Mouse (Mus musculus) lung, embryonic 14.5 days (tissue): ENCODE data around the gene Gsk3b. TPM values are rescaled to one million over a fixed set of nuclear protein-coding genes. Genes with fewer than 3 reads are reported as not detected.

Experiments
- ATAC-seq: fragments of 200-750 bp; cut with Nextera tagmentation; 2 replicates; pipeline ENCODE4 v1.8.0; 2017; ENCODE audit warnings: mild to moderate bottlenecking, moderate TSS enrichment, moderate library complexity; ENCODE audit not compliant: insufficient read depth
- DNase-seq: peaks from one replicate; pipeline ENCODE4 v3.0.0-alpha.2; 2015
- H3K27ac ChIP-seq: fragments of 300-500 bp; sonication (generic); 2 replicates; pipeline ENCODE4 v1.5.1; 2014; ENCODE audit warnings: low read depth, mild to moderate bottlenecking, moderate library complexity
- H3K27me3 ChIP-seq: fragments of 300-500 bp; sonication (generic); 2 replicates; pipeline ENCODE4 v1.6.1; 2014; ENCODE audit warnings: low read length, control low read depth; ENCODE audit not compliant: insufficient read depth
- H3K36me3 ChIP-seq: fragments of 300-500 bp; sonication (generic); 2 replicates; pipeline ENCODE4 v1.6.1; 2014; ENCODE audit warnings: control low read depth; ENCODE audit not compliant: insufficient read depth
- H3K4me1 ChIP-seq: fragments of 300-500 bp; sonication (generic); 2 replicates; pipeline ENCODE4 v1.6.1; 2014; ENCODE audit warnings: antibody characterized with exemption, control low read depth; ENCODE audit not compliant: insufficient read depth
- H3K4me2 ChIP-seq: fragments of 300-500 bp; sonication (generic); 2 replicates; pipeline ENCODE4 v1.6.1; 2014; ENCODE audit warnings: mild to moderate bottlenecking
- H3K4me3 ChIP-seq: fragments of 300-500 bp; sonication (generic); 2 replicates; pipeline ENCODE4 v1.5.1; 2014; ENCODE audit warnings: low read depth, low read length
- H3K9ac ChIP-seq: fragments of 300-500 bp; sonication (generic); 2 replicates; pipeline ENCODE4 v1.6.1; 2014
- H3K9me3 ChIP-seq: fragments of 300-500 bp; sonication (generic); 2 replicates; pipeline ENCODE4 v1.6.1; 2016; ENCODE audit warnings: low read depth, low read length, control low read depth
- CTCF ChIP-seq: IDR thresholded peaks from 2 replicates; pipeline ENCODE4 v1.5.1; 2016; ENCODE audit warnings: antibody characterized with exemption, low read depth
- WGBS: fragments of 180-500 bp; shearing (Covaris S2); extraction: QIAGEN DNeasy Blood & Tissue Kit; methylation state at CpG from one replicate; pipeline ENCODE4 v1.1.7; 2014; 5-methylcytosine and 5-hydroxymethylcytosine counted together
- polyA plus RNA-seq: library from polyadenylated mRNA; unstranded; fragments of >200 nt; fragmentation: Nextera tagmentation; extraction: Ambion mirVana; gene quantifications from 2 replicates; pipeline ENCODE4 v1.2.1, GENCODE M21; 2014

Gsk3b gene
- polyA plus RNA-seq, 1 experiment from 2014 or later: 63.0 TPM

- ATAC-seq (no peak), DNase-seq (no peak)
- no peak for TF ChIP-seq CTCF
- H3K27ac ChIP-seq: no peak overlapping the region
- H3K27me3 ChIP-seq: no peaks in the 10 kb centered on the region
- H3K9ac ChIP-seq: no peak overlapping the region
- H3K9me3 ChIP-seq: no peaks in the 10 kb centered on the region
- WGBS: 61% methylated on average over 7 of the region's 7 CpGs
- H3K4me3 ChIP-seq: no peak overlapping the region
- H3K4me2 ChIP-seq: no peak overlapping the region
- H3K36me3 ChIP-seq: no peaks in the 10 kb centered on the region
- no peaks in the 10 kb centered on the region for H3K4me1 ChIP-seq
Measured at GRCm38 (mm10) chr16:38280951-38281350, 192.2 kb downstream of the Gsk3b start.

GRCm38 (mm10) chr16:38282559-38283160 lies 193.9 kb downstream of the Gsk3b start:
- Histone ChIP-seq H3K9me3 (no peaks in the 10 kb centered on the region), H3K27ac (no peak overlapping the region), H3K36me3 (no peaks in the 10 kb centered on the region), H3K4me1 (no peaks in the 10 kb centered on the region; the same call in 1 of the 2 replicates), H3K4me3 (no peak overlapping the region), H3K9ac (no peak overlapping the region), H3K4me2 (no peak overlapping the region), H3K27me3 (no peaks in the 10 kb centered on the region)
- no peak for DNase-seq
- no peak for TF ChIP-seq CTCF
- WGBS: 69% methylated on average over 7 of the region's 7 CpGs
- ATAC-seq: no peak

- Histone ChIP-seq H3K9me3 (no peaks in the 10 kb centered on the region), H3K27ac (no peak overlapping the region), H3K4me1 (no peaks in the 10 kb centered on the region; the same call in 1 of the 2 replicates), H3K4me3 (no peak overlapping the region), H3K9ac (no peak overlapping the region), H3K36me3 (no peaks in the 10 kb centered on the region), H3K27me3 (no peaks in the 10 kb centered on the region), H3K4me2 (no peak overlapping the region)
- ATAC-seq (peak; percentile 47; the same call in 1 of the 2 replicates), DNase-seq (no peak)
- TF ChIP-seq CTCF: no peak
- WGBS: 21% methylated on average over 3 of the region's 3 CpGs
Measured at GRCm38 (mm10) chr16:38283300-38283699, 194.5 kb downstream of the Gsk3b start.

GRCm38 (mm10) chr16:38285801-38286200 lies 197.0 kb downstream of the Gsk3b start:
- ATAC-seq: no peak
- no peak overlapping the region for H3K27ac ChIP-seq
- H3K4me1 ChIP-seq: no peaks in the 10 kb centered on the region; the same call in 1 of the 2 replicates
- no peak for DNase-seq
- H3K27me3 ChIP-seq: no peaks in the 10 kb centered on the region
- TF ChIP-seq CTCF: no peak
- WGBS: 65% methylated on average over 7 of the region's 7 CpGs
- H3K4me3 ChIP-seq: no peak overlapping the region
- no peaks in the 10 kb centered on the region for H3K36me3 ChIP-seq
- H3K4me2 ChIP-seq: no peak overlapping the region
- H3K9me3 ChIP-seq: no peaks in the 10 kb centered on the region
- H3K9ac ChIP-seq: no peak overlapping the region

- Histone ChIP-seq H3K27me3 (no peaks in the 10 kb centered on the region), H3K36me3 (no peaks in the 10 kb centered on the region), H3K4me2 (no peak overlapping the region), H3K27ac (no peak overlapping the region), H3K9me3 (no peaks in the 10 kb centered on the region), H3K4me1 (no peaks in the 10 kb centered on the region; the same call in 1 of the 2 replicates), H3K4me3 (no peak overlapping the region), H3K9ac (no peak overlapping the region)
- DNase-seq (no peak), ATAC-seq (no peak)
- no peak for TF ChIP-seq CTCF
- WGBS: 47% methylated on average over 4 of the region's 4 CpGs
Measured at GRCm38 (mm10) chr16:38286541-38286940, 197.7 kb downstream of the Gsk3b start.

GRCm38 (mm10) chr16:38287357-38287756 lies 198.6 kb downstream of the Gsk3b start:
- H3K9me3 ChIP-seq: no peaks in the 10 kb centered on the region
- no peak overlapping the region for H3K4me3 ChIP-seq
- no peak overlapping the region for H3K9ac ChIP-seq
- H3K36me3 ChIP-seq: no peaks in the 10 kb centered on the region
- TF ChIP-seq CTCF: no peak
- H3K4me2 ChIP-seq: no peak overlapping the region
- ATAC-seq: no peak
- WGBS: 45% methylated on average over 6 of the region's 6 CpGs
- DNase-seq: no peak
- no peaks in the 10 kb centered on the region; the same call in 1 of the 2 replicates for H3K4me1 ChIP-seq
- no peaks in the 10 kb centered on the region for H3K27me3 ChIP-seq
- no peak overlapping the region for H3K27ac ChIP-seq

- Histone ChIP-seq H3K4me3 (no peak overlapping the region), H3K27ac (no peak overlapping the region), H3K4me1 (no peaks in the 10 kb centered on the region; the same call in 1 of the 2 replicates), H3K4me2 (no peak overlapping the region), H3K9ac (no peak overlapping the region), H3K36me3 (no peaks in the 10 kb centered on the region), H3K9me3 (no peaks in the 10 kb centered on the region), H3K27me3 (no peaks in the 10 kb centered on the region)
- DNase-seq (no peak), ATAC-seq (no peak)
- no peak for TF ChIP-seq CTCF
- 66% methylated on average over 3 of the region's 3 CpGs for WGBS
Measured at GRCm38 (mm10) chr16:38287762-38288161, 199.0 kb downstream of the Gsk3b start.
